Mouse (Mus musculus) G1E (cell line): Measurements from ENCODE around the gene Adgrl2. TPM values are rescaled to one million over a fixed set of nuclear protein-coding genes. Genes with fewer than 3 reads are reported as not detected.

Experiments
- ATAC-seq: 2 replicates; pipeline ENCODE4 v1.8.0; 2016; ENCODE audit warnings: mild to moderate bottlenecking; ENCODE audit not compliant: insufficient number of reproducible peaks, poor library complexity, low FRiP score, severe bottlenecking; ENCODE audit errors: extremely low read depth
- DNase-seq: peaks from one replicate; pipeline ENCODE4 v3.0.0; 2012; ENCODE audit warnings: low spot score
- H3K27me3 ChIP-seq: 2 replicates; pipeline ENCODE4 v1.6.1; 2012; ENCODE audit warnings: mild to moderate bottlenecking, low read length, inconsistent platforms; ENCODE audit not compliant: insufficient read depth
- H3K36me3 ChIP-seq: replicated peaks from 2 replicates; pipeline ENCODE3; 2012; ENCODE audit warnings: mild to moderate bottlenecking, inconsistent platforms
- H3K4me1 ChIP-seq: 2 replicates; pipeline ENCODE4 v1.6.1; 2012; ENCODE audit warnings: low read depth, low read length, inconsistent platforms, mixed read lengths; ENCODE audit not compliant: insufficient read depth
- H3K4me3 ChIP-seq: 2 replicates; pipeline ENCODE4 v1.5.1; 2012; ENCODE audit warnings: low read depth, mild to moderate bottlenecking, inconsistent platforms, low read length, moderate library complexity, mixed read lengths
- H3K9me3 ChIP-seq: replicated peaks from 2 replicates; pipeline ENCODE4 v1.6.1; 2012; ENCODE audit warnings: inconsistent platforms
- CTCF ChIP-seq: IDR thresholded peaks from 2 replicates; pipeline ENCODE4 v1.5.1; 2012; ENCODE audit warnings: low read depth, low read length, inconsistent platforms, mixed read lengths
- GATA1 ChIP-seq: IDR thresholded peaks from 2 replicates; pipeline ENCODE4 v1.6.1; 2012; ENCODE audit warnings: borderline replicate concordance, low read length, inconsistent platforms, mixed read lengths
- GATA2 ChIP-seq: IDR thresholded peaks from 2 replicates; pipeline ENCODE4 v1.6.1; 2012; ENCODE audit warnings: low read depth, low read length, inconsistent platforms, borderline replicate concordance
- POLR2AphosphoS5 ChIP-seq: IDR thresholded peaks from 2 replicates; pipeline ENCODE4 v1.6.1; 2012; ENCODE audit warnings: low read depth, low read length, inconsistent platforms; ENCODE audit not compliant: insufficient replicate concordance
- TAL1 ChIP-seq: conservative IDR thresholded peaks from 2 replicates; pipeline ENCODE4 v1.6.1; 2012; ENCODE audit warnings: low read depth, low read length, inconsistent platforms, mixed read lengths
- polyA plus RNA-seq: library from polyadenylated mRNA; stranded (reverse); fragments of >175 nt; gene quantifications from 2 replicates; pipeline ENCODE4 v1.2.3, GENCODE M21; 2012
- total RNA-seq, 2 experiments: library from RNA; stranded (forward) in 1 of 2; stranded (reverse) in 1 of 2; fragments of 200-1000 nt in 1 of 2; fragments of >200 nt in 1 of 2; fragmentation: Nextera tagmentation in 1 of 2; gene quantifications; 2 replicates each; pipeline ENCODE4 v1.2.3; 2014 to 2017

Adgrl2 gene
- total and polyA plus RNA-seq, 3 experiments, result 0.38 TPM; not detected in 2

- no peak for DNase-seq
- Histone ChIP-seq H3K9me3 (peaks cover 40% of the 10 kb centered on the region), H3K4me3 (no peak overlapping the region), H3K27me3 (no peaks in the 10 kb centered on the region), H3K36me3 (no peaks in the 10 kb centered on the region), H3K4me1 (no peaks in the 10 kb centered on the region)
- ATAC-seq, result no peak
- TF ChIP-seq GATA1 (no peak), GATA2 (no peak), TAL1 (no peak), POLR2AphosphoS5 (no peak)
Observed at GRCm38 (mm10) chr3:148838095-148838834, 152.1 kb downstream of the Adgrl2 start.

GRCm38 (mm10) chr3:148835136-148835535 lies 155.2 kb downstream of the Adgrl2 start:
- Histone ChIP-seq H3K36me3 (no peaks in the 10 kb centered on the region), H3K27me3 (no peaks in the 10 kb centered on the region), H3K4me1 (no peaks in the 10 kb centered on the region), H3K4me3 (no peak overlapping the region), H3K9me3 (peaks cover 37% of the 10 kb centered on the region)
- TF ChIP-seq POLR2AphosphoS5 (no peak), GATA1 (no peak), TAL1 (no peak), GATA2 (no peak), CTCF (no peak)
- ATAC-seq, result no peak
- no peak for DNase-seq

GRCm38 (mm10) chr3:148833070-148833769 lies 157.1 kb downstream of the Adgrl2 start:
- Histone ChIP-seq H3K4me1 (no peaks in the 10 kb centered on the region), H3K36me3 (no peaks in the 10 kb centered on the region), H3K9me3 (peaks cover 26% of the 10 kb centered on the region), H3K4me3 (no peak overlapping the region), H3K27me3 (no peaks in the 10 kb centered on the region)
- ATAC-seq, result no peak
- DNase-seq, result no peak
- TF ChIP-seq GATA1 (no peak), GATA2 (no peak), POLR2AphosphoS5 (no peak), TAL1 (no peak), CTCF (no peak)

GRCm38 (mm10) chr3:148832001-148832400 lies 158.4 kb downstream of the Adgrl2 start:
- no peak for TF ChIP-seq GATA2
- no peak for TF ChIP-seq CTCF
- TF ChIP-seq TAL1, result no peak
- no peak for TF ChIP-seq POLR2AphosphoS5
- no peak for TF ChIP-seq GATA1
- Histone ChIP-seq H3K36me3 (no peaks in the 10 kb centered on the region), H3K4me3 (no peak overlapping the region), H3K9me3 (peaks cover 21% of the 10 kb centered on the region), H3K27me3 (no peaks in the 10 kb centered on the region), H3K4me1 (no peaks in the 10 kb centered on the region)
- DNase-seq, result no peak
- ATAC-seq, result no peak

- Histone ChIP-seq H3K4me3 (no peak overlapping the region), H3K36me3 (no peaks in the 10 kb centered on the region), H3K4me1 (no peaks in the 10 kb centered on the region), H3K9me3 (peaks cover 12% of the 10 kb centered on the region), H3K27me3 (no peaks in the 10 kb centered on the region)
- DNase-seq (no peak), ATAC-seq (no peak)
- TF ChIP-seq TAL1 (no peak), GATA2 (no peak), CTCF (no peak), GATA1 (no peak), POLR2AphosphoS5 (no peak)
Observed at GRCm38 (mm10) chr3:148828519-148828918, 161.8 kb downstream of the Adgrl2 start.

- Histone ChIP-seq H3K36me3 (no peaks in the 10 kb centered on the region), H3K27me3 (no peaks in the 10 kb centered on the region), H3K4me3 (no peak overlapping the region), H3K9me3 (peaks cover 29% of the 10 kb centered on the region), H3K4me1 (no peaks in the 10 kb centered on the region)
- ATAC-seq (no peak), DNase-seq (no peak)
- no peak for TF ChIP-seq POLR2AphosphoS5
- TF ChIP-seq TAL1, result no peak
- TF ChIP-seq CTCF, result no peak
- no peak for TF ChIP-seq GATA1
- TF ChIP-seq GATA2, result no peak
Observed at GRCm38 (mm10) chr3:148823551-148823950, 166.8 kb downstream of the Adgrl2 start.

- Histone ChIP-seq H3K4me1 (no peaks in the 10 kb centered on the region), H3K9me3 (peaks cover 42% of the 10 kb centered on the region), H3K4me3 (no peak overlapping the region), H3K27me3 (no peaks in the 10 kb centered on the region), H3K36me3 (no peaks in the 10 kb centered on the region)
- ATAC-seq, result no peak
- DNase-seq, result no peak
- TF ChIP-seq GATA2 (no peak), TAL1 (no peak), GATA1 (no peak), POLR2AphosphoS5 (no peak), CTCF (no peak)
Observed at GRCm38 (mm10) chr3:148821632-148822031, 168.7 kb downstream of the Adgrl2 start.
